Mouse (Mus musculus) urinary bladder, postnatal 4 days (tissue): ENCODE results near the gene Lbh.

ENCODE experiments used
- DNase-seq, 2 experiments: peaks; one replicate each; pipeline ENCODE4 v3.0.0; 2021 to 2022; ENCODE audit warnings: low spot score in 2 of 2

Lbh gene

GRCm38 (mm10) chr17:72918053-72918452 is at the start of gene Lbh:
Gene Lbh (plus strand): TSS chr17:72918305.
- DNase-seq, result peak; percentile 92 to 93

GRCm38 (mm10) chr17:72878979-72879378 is 39.1 kb upstream of the Lbh start:
- DNase-seq, result no peak

- DNase-seq, result peak in 1 of 2 experiments; percentile 11
These were observed 37.9 kb upstream of the Lbh start for GRCm38 (mm10) chr17:72880156-72880555.

GRCm38 (mm10) chr17:72881051-72881450 is 37.1 kb upstream of the Lbh start:
- DNase-seq, result peak in 1 of 2 experiments; percentile 11

- peak in 1 of 2 experiments; percentile 4 for DNase-seq
These were observed 36.3 kb upstream of the Lbh start for GRCm38 (mm10) chr17:72881804-72882203.

- peak in 1 of 2 experiments; percentile 25 for DNase-seq
These were observed 28.3 kb upstream of the Lbh start for GRCm38 (mm10) chr17:72889556-72890397.

GRCm38 (mm10) chr17:72890398-72890898 is 27.7 kb upstream of the Lbh start:
- DNase-seq, result peak in 1 of 2 experiments; percentile 15

GRCm38 (mm10) chr17:72891556-72891955 is 26.5 kb upstream of the Lbh start:
- DNase-seq, result peak; percentile 4 to 51

- peak in 1 of 2 experiments; percentile 36 for DNase-seq
These were observed 22.6 kb upstream of the Lbh start for GRCm38 (mm10) chr17:72895506-72895905.

GRCm38 (mm10) chr17:72897076-72897475 is 21.0 kb upstream of the Lbh start:
- peak in 1 of 2 experiments; percentile 28 for DNase-seq

- peak in 1 of 2 experiments; percentile 22 for DNase-seq
These were observed 20.1 kb upstream of the Lbh start for GRCm38 (mm10) chr17:72897961-72898360.

- DNase-seq, result peak in 1 of 2 experiments; percentile 44
These were observed 19.3 kb upstream of the Lbh start for GRCm38 (mm10) chr17:72898775-72899174.

- peak in 1 of 2 experiments; percentile 25 for DNase-seq
These were observed 17.1 kb upstream of the Lbh start for GRCm38 (mm10) chr17:72901021-72901420.

- no peak for DNase-seq
These were observed 16.4 kb upstream of the Lbh start for GRCm38 (mm10) chr17:72901705-72902104.

GRCm38 (mm10) chr17:72903321-72903720 is 14.8 kb upstream of the Lbh start:
- peak in 1 of 2 experiments; percentile 44 for DNase-seq

GRCm38 (mm10) chr17:72903921-72904421 is 14.1 kb upstream of the Lbh start:
- DNase-seq, result peak in 1 of 2 experiments; percentile 55

- peak in 1 of 2 experiments; percentile 33 for DNase-seq
These were observed 13.2 kb upstream of the Lbh start for GRCm38 (mm10) chr17:72904873-72905272.

GRCm38 (mm10) chr17:72906231-72906896 is 11.7 kb upstream of the Lbh start:
- DNase-seq, result peak in 1 of 2 experiments; percentile 44

- peak in 1 of 2 experiments; percentile 36 for DNase-seq
These were observed 10.9 kb upstream of the Lbh start for GRCm38 (mm10) chr17:72907211-72907610.

GRCm38 (mm10) chr17:72907777-72908176 is 10.3 kb upstream of the Lbh start:
- peak in 1 of 2 experiments; percentile 42 for DNase-seq

- peak in 1 of 2 experiments; percentile 33 for DNase-seq
These were observed 9.5 kb upstream of the Lbh start for GRCm38 (mm10) chr17:72908561-72908960.
